Comparison of ENCODE assay signal across 22 mouse cellular contexts in the genomic region with DNA sequence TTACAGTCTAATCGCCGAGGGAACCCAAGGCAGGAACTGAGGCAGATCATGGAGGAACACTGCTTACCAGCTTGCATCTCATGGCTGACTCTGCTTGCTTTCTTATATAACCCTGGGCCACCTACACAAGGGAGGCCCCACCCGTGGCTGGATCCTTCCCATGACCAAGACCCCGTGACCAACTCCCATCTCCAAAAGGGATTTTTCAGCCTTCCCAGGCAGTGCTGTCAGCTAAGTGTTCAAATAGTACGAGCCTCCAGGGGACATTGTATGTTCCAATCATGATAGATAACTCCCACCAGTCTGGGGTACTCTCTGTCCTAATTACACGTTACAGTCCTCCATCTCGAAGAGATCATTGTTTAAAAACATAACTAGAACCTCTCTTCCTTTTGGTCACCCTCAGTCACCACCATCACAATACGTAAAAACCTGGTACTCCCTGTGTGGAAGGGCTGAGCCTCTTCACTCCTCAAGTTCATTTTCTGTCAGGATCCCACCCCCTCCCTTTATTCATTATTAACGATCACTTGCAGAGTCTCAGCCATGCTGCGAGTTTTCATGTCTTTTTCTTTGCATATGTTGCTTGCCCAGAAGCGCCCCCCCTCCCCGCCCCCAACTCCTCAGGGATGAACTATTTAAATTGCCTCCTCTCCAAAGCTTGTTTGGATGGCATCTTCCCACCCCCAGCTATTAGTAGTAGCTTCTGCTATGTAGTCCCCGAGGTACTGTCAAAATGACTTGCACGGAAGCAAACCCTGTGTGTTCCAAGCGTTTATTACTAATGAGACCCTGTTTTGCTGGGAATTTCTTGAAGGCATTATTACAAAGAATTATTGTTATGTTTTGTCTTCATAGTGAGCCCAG.
A peak's percentile ranks its signal among the peaks of the same experiment; 100 is the strongest.
DNase-seq lines count a peak whose midpoint lies in the region; ATAC-seq and TF ChIP-seq lines count a peak whose summit lies in the region.
"Had no signal": no experiment of that assay in that cellular context is flagged by ENCODE, and none has a peak within 500 bp of the region (broad histone marks: within the 10 kb centered on the region; RNA-seq: fewer than 3 reads in every experiment).

No protein-coding gene starts in this region.

- no peak for TF ChIP-seq POLR2A in cerebellum, adult 2 months (IDR thresholded peaks at IDR 0.05; ENCODE audit: borderline replicate concordance, insufficient read depth, low read length)

- no peaks in the 10 kb centered on the region for H3K27me3 ChIP-seq in forebrain, embryonic 10.5 days (ENCODE audit: poor library complexity, severe bottlenecking)
- no peaks in the 10 kb centered on the region for H3K27me3 ChIP-seq in forebrain, embryonic 13.5 days
- no peaks in the 10 kb centered on the region for H3K27me3 ChIP-seq in midbrain, embryonic 15.5 days (replicated peaks)
- H3K27me3 ChIP-seq in cerebellum, adult 2 months (ENCODE audit: control insufficient read depth, insufficient read depth, low read length): no peaks in the 10 kb centered on the region
- H3K27me3 ChIP-seq: heart, embryonic 13.5 days; intestine, embryonic 15.5 days; kidney, embryonic 15.5 days; limb, embryonic 12.5 days; liver, embryonic 12.5 days; Patski; stomach, embryonic 15.5 days had no signal

- WGBS in forebrain, embryonic 10.5 days: 86% methylated on average over 15 of the region's 15 CpGs
- 66% methylated on average over 15 of the region's 15 CpGs for WGBS in forebrain, embryonic 13.5 days
- 58% methylated on average over 15 of the region's 15 CpGs for WGBS in midbrain, embryonic 15.5 days
- 72% methylated on average over 15 of the region's 15 CpGs for WGBS in cerebellum, adult 2 months

- H3K4me1 ChIP-seq in forebrain, embryonic 10.5 days: peaks cover 26% of the 10 kb centered on the region
- H3K4me1 ChIP-seq in forebrain, embryonic 13.5 days: peaks cover 12% of the 10 kb centered on the region; the same call in 1 of the 2 replicates
- H3K4me1 ChIP-seq in midbrain, embryonic 15.5 days: peaks cover 12% of the 10 kb centered on the region
- no peaks in the 10 kb centered on the region for H3K4me1 ChIP-seq in cerebellum, adult 2 months (ENCODE audit: control insufficient read depth, insufficient read depth, low read length)
- H3K4me1 ChIP-seq: liver, embryonic 12.5 days had no signal

- TF ChIP-seq CTCF in cerebellum, adult 2 months (IDR thresholded peaks at IDR 0.05; ENCODE audit: borderline replicate concordance, insufficient read depth, low read depth, low read length): no peak

- no peak overlapping the region for H3K4me3 ChIP-seq in forebrain, embryonic 10.5 days
- H3K4me3 ChIP-seq in forebrain, embryonic 13.5 days: no peak overlapping the region
- no peak overlapping the region for H3K4me3 ChIP-seq in midbrain, embryonic 15.5 days
- no peak overlapping the region for H3K4me3 ChIP-seq in cerebellum, adult 2 months (replicated peaks; ENCODE audit: insufficient read depth, low read depth, low read length)
- H3K4me3 ChIP-seq: gastrocnemius, adult 2 months; heart, embryonic 13.5 days; intestine, embryonic 15.5 days; kidney, embryonic 15.5 days; limb, embryonic 12.5 days; liver, embryonic 12.5 days; stomach, embryonic 15.5 days had no signal

- no peak for ATAC-seq in forebrain, embryonic 13.5 days
- 0 out of 2 replicates have a peak, but pooled peaks have one; percentile 65 for ATAC-seq in midbrain, embryonic 15.5 days (replicated peaks)
- ATAC-seq: intestine, embryonic 15.5 days; liver, embryonic 12.5 days; Patski had no signal

- H3K9ac ChIP-seq in forebrain, embryonic 13.5 days: no peak overlapping the region
- H3K9ac ChIP-seq in midbrain, embryonic 15.5 days: no peak overlapping the region
- H3K9ac ChIP-seq: heart, embryonic 13.5 days; intestine, embryonic 15.5 days; kidney, embryonic 15.5 days; limb, embryonic 12.5 days; liver, embryonic 12.5 days; stomach, embryonic 15.5 days had no signal

- no peak overlapping the region for H3K4me2 ChIP-seq in forebrain, embryonic 13.5 days
- no peak overlapping the region for H3K4me2 ChIP-seq in midbrain, embryonic 15.5 days
- H3K4me2 ChIP-seq: heart, embryonic 13.5 days; intestine, embryonic 15.5 days; kidney, embryonic 15.5 days; limb, embryonic 12.5 days; liver, embryonic 12.5 days; stomach, embryonic 15.5 days had no signal

- DNase-seq in forebrain, embryonic 10.5 days (ENCODE audit: extremely low spot score, low spot score): no peak
- DNase-seq in retina, postnatal 1 day: peak; percentile 46
- no peak for DNase-seq in retina, embryonic 14.5 days (ENCODE audit: low spot score)
- DNase-seq in cerebellum, adult 2 months: no peak
- no peak for DNase-seq in ovary, adult 18-20 months (ENCODE audit: low spot score)
- no peak for DNase-seq in kidney, adult 9 months
- DNase-seq: adrenal gland, adult 8-10 months; cerebellum, adult 11 months; cerebellum, postnatal 14 days; gastrocnemius, adult 2 months; heart, postnatal 36 days; lung, adult 2 months; right cerebral cortex, postnatal 25 days had no signal

- H3K27ac ChIP-seq in forebrain, embryonic 10.5 days: peak overlapping the region; percentile 11; the same call in 1 of the 2 replicates
- no peak overlapping the region for H3K27ac ChIP-seq in forebrain, embryonic 13.5 days
- no peak overlapping the region for H3K27ac ChIP-seq in midbrain, embryonic 15.5 days
- H3K27ac ChIP-seq in cerebellum, adult 2 months (ENCODE audit: insufficient read depth, low read length): no peak overlapping the region
- H3K27ac ChIP-seq: gastrocnemius, adult 2 months; heart, embryonic 13.5 days; intestine, embryonic 15.5 days; kidney, embryonic 15.5 days; liver, embryonic 12.5 days; stomach, embryonic 15.5 days had no signal

- H3K9me3 ChIP-seq in forebrain, embryonic 10.5 days: no peaks in the 10 kb centered on the region
- H3K9me3 ChIP-seq in forebrain, embryonic 13.5 days (replicated peaks): no peaks in the 10 kb centered on the region
- H3K9me3 ChIP-seq in midbrain, embryonic 15.5 days: no peaks in the 10 kb centered on the region
- H3K9me3 ChIP-seq: heart, embryonic 13.5 days; intestine, embryonic 15.5 days; kidney, embryonic 15.5 days; limb, embryonic 12.5 days; liver, embryonic 12.5 days; stomach, embryonic 15.5 days had no signal

- no peaks in the 10 kb centered on the region for H3K36me3 ChIP-seq in forebrain, embryonic 10.5 days (replicated peaks)
- H3K36me3 ChIP-seq in forebrain, embryonic 13.5 days (ENCODE audit: poor library complexity, severe bottlenecking): no peaks in the 10 kb centered on the region
- H3K36me3 ChIP-seq in midbrain, embryonic 15.5 days (replicated peaks): no peaks in the 10 kb centered on the region
- H3K36me3 ChIP-seq: heart, embryonic 13.5 days; intestine, embryonic 15.5 days; kidney, embryonic 15.5 days; limb, embryonic 12.5 days; liver, embryonic 12.5 days; stomach, embryonic 15.5 days had no signal
